Mouse (Mus musculus): Measurements from ENCODE around the gene Ddx19a.

- no peak for TF ChIP-seq POLR2A (IDR thresholded peaks at IDR 0.05; ENCODE audit: insufficient read depth, low read depth, low read length)
- no peak for TF ChIP-seq CTCF (IDR thresholded peaks at IDR 0.05; ENCODE audit: insufficient read depth, low read depth, low read length)
Measured at GRCm38 (mm10) chr8:110966586-110966985, 31.0 kb downstream of the Ddx19a start.

Data from olfactory bulb, adult 2 months (tissue).